Mouse (Mus musculus) limb, embryonic 10.5 days (tissue): ENCODE results near the gene Pctp. TPM values are rescaled to one million over a fixed set of nuclear protein-coding genes. Genes with fewer than 3 reads are reported as not detected.
A peak's percentile ranks its signal among the peaks of the same experiment; 100 is the strongest.

ENCODE experiments used
- DNase-seq: peaks from one replicate; pipeline ENCODE4 v3.0.0-alpha.2; 2017; ENCODE audit warnings: low spot score
- H3K27ac ChIP-seq: fragments of 300-500 bp; sonication (generic); 2 replicates; pipeline ENCODE4 v1.5.1; 2016; ENCODE audit warnings: mild to moderate bottlenecking
- H3K27me3 ChIP-seq: fragments of 300-500 bp; sonication (generic); 2 replicates; pipeline ENCODE4 v1.6.1; 2016; ENCODE audit warnings: low read depth, mild to moderate bottlenecking; ENCODE audit not compliant: poor library complexity, severe bottlenecking
- H3K36me3 ChIP-seq: fragments of 300-500 bp; sonication (generic); 2 replicates; pipeline ENCODE4 v1.6.1; 2016; ENCODE audit warnings: mild to moderate bottlenecking, moderate library complexity
- H3K4me1 ChIP-seq: fragments of 300-500 bp; sonication (generic); 2 replicates; pipeline ENCODE4 v1.6.1; 2016
- H3K4me3 ChIP-seq: fragments of 300-500 bp; sonication (generic); 2 replicates; pipeline ENCODE4 v1.5.1; 2016; ENCODE audit warnings: mild to moderate bottlenecking, moderate library complexity
- H3K9me3 ChIP-seq: fragments of 300-500 bp; sonication (generic); replicated peaks from 2 replicates; pipeline ENCODE4 v1.6.1; 2016; ENCODE audit warnings: mild to moderate bottlenecking
- WGBS: fragments of 180-500 bp; shearing (Covaris S2); methylation state at CpG from one replicate; pipeline ENCODE4 v1.1.7; 2016; 5-methylcytosine and 5-hydroxymethylcytosine counted together
- polyA plus RNA-seq: library from polyadenylated mRNA; unstranded; fragments of >200 nt; fragmentation: Nextera tagmentation; extraction: Ambion mirVana; gene quantifications from 2 replicates; pipeline ENCODE4 v1.2.1, GENCODE M21; 2016

The Pctp gene
- polyA plus RNA-seq, 1 experiment from 2014 or later, result 21.9 TPM

- DNase-seq, result no peak
- peaks cover 56% of the 10 kb centered on the region for H3K4me1 ChIP-seq
- H3K27me3 ChIP-seq, result peaks cover 33% of the 10 kb centered on the region
- 45% methylated on average over 13 of the region's 13 CpGs for WGBS
- peak within 1 kb of the TSS; percentile 48 for H3K4me3 ChIP-seq
- H3K9me3 ChIP-seq, result no peaks in the 10 kb centered on the region
- H3K27ac ChIP-seq, result peak within 1 kb of the TSS; percentile 43; the same call in 1 of the 2 replicates
- peaks cover under 1% of the 10 kb centered on the region; the same call in 1 of the 2 replicates for H3K36me3 ChIP-seq
These were observed 27.2 kb upstream of the Pctp start, which contains the start of gene Tmem100 for GRCm38 (mm10) chr11:90029841-90030398. Gene Tmem100 (plus strand): TSS chr11:90030348.

DNA sequence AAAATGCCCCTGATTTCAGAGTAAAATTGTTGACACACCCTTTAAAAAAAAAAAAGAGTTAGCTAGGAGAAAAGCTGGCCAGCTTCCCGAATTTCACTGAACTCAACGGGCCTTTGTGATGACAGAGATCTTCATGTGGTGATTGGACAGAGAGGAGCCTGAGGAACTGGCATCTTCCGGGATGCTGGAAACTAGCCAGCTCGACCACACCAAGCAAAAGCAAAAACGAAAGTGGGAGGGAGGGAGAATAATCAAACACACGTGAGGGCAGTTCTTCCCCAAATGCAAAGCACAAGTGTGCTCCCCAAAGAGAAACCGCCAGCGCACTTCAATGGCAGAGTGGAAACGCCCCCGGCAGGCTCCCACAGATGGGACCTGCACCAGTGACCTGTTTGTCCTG lies 26.7 kb upstream of the Pctp start:
- H3K4me3 ChIP-seq, result peak overlapping the region; percentile 48
- no peaks in the 10 kb centered on the region for H3K36me3 ChIP-seq
- H3K27ac ChIP-seq, result peak overlapping the region; percentile 34; the same call in 1 of the 2 replicates
- WGBS, result 42% methylated on average over 10 of the region's 10 CpGs
- H3K9me3 ChIP-seq, result no peaks in the 10 kb centered on the region
- peaks cover 56% of the 10 kb centered on the region for H3K4me1 ChIP-seq
- H3K27me3 ChIP-seq, result peaks cover 33% of the 10 kb centered on the region
- DNase-seq, result no peak

DNA sequence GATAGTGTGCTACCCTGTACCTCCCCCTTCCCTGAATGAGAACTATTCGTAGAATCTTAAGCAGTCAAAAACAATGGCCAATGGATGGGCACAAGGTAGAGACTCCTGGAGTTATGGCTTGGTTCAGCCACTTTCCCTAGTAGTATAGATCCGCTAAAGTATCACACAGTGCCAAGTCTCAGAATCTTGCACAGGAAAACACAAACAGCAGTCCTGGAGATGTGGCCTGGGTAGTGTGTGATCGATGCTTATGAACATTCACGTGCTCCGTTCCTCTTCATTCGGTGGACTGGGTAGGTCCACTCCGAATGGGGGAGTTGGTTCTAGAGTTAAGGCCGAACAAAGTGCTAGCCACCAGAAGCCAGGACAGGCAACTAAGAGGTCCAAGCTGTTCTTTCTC lies 26.1 kb upstream of the Pctp start:
- Histone ChIP-seq H3K4me3 (no peak overlapping the region), H3K27me3 (peaks cover 33% of the 10 kb centered on the region), H3K4me1 (peaks cover 56% of the 10 kb centered on the region), H3K36me3 (no peaks in the 10 kb centered on the region), H3K9me3 (no peaks in the 10 kb centered on the region), H3K27ac (no peak overlapping the region)
- no peak for DNase-seq
- 90% methylated on average over 8 of the region's 8 CpGs for WGBS

DNA sequence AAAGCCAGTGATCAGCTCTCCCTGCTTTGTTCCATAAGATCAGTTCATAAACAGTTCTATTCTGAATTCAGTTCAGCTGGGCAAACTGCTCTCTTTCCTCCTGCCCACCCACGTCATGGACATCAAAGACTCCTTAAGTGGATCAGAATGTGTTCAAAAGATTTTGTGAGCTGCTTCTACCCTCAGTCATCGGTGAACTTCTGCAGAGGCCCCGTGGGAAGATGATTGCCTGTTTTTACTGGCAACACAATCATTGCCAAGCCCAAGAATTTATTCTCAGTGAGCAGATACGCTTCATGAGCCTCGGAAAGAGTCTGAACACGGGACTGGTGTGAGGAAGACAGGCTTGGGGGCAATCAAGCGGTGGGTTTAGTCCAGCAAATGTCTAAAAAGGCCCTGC lies 24.5 kb upstream of the Pctp start:
- no peak overlapping the region for H3K4me3 ChIP-seq
- H3K27ac ChIP-seq, result no peak overlapping the region
- H3K9me3 ChIP-seq, result no peaks in the 10 kb centered on the region
- WGBS, result 46% methylated on average over 7 of the region's 7 CpGs
- peaks cover 22% of the 10 kb centered on the region for H3K27me3 ChIP-seq
- peaks cover 46% of the 10 kb centered on the region for H3K4me1 ChIP-seq
- H3K36me3 ChIP-seq, result no peaks in the 10 kb centered on the region
- DNase-seq, result no peak

GRCm38 (mm10) chr11:90026802-90027174 lies 24.1 kb upstream of the Pctp start:
- peaks cover 17% of the 10 kb centered on the region for H3K27me3 ChIP-seq
- no peak for DNase-seq
- H3K9me3 ChIP-seq, result no peaks in the 10 kb centered on the region
- WGBS, result 67% methylated on average over 5 of the region's 5 CpGs
- no peaks in the 10 kb centered on the region for H3K36me3 ChIP-seq
- H3K27ac ChIP-seq, result 0 out of 2 replicates have a peak overlapping the region, but pooled peaks have one; percentile 9
- H3K4me3 ChIP-seq, result no peak overlapping the region
- H3K4me1 ChIP-seq, result peaks cover 44% of the 10 kb centered on the region

- no peaks in the 10 kb centered on the region for H3K36me3 ChIP-seq
- WGBS, result 66% methylated on average over 14 of the region's 14 CpGs
- H3K4me1 ChIP-seq, result peaks cover 38% of the 10 kb centered on the region
- no peak for DNase-seq
- H3K27ac ChIP-seq, result peak overlapping the region; percentile 42; the same call in 1 of the 2 replicates
- H3K9me3 ChIP-seq, result no peaks in the 10 kb centered on the region
- peaks cover 11% of the 10 kb centered on the region; the same call in 1 of the 2 replicates for H3K27me3 ChIP-seq
- no peak overlapping the region for H3K4me3 ChIP-seq
These were observed 23.5 kb upstream of the Pctp start for GRCm38 (mm10) chr11:90025891-90026801.

- Histone ChIP-seq H3K4me3 (no peak overlapping the region), H3K9me3 (no peaks in the 10 kb centered on the region), H3K36me3 (no peaks in the 10 kb centered on the region), H3K27ac (no peak overlapping the region), H3K27me3 (0 out of 2 replicates have a peak, but pooled peaks cover 4% of the 10 kb centered on the region), H3K4me1 (peaks cover 6% of the 10 kb centered on the region; the same call in 1 of the 2 replicates)
- DNase-seq, result no peak
- 23% methylated on average over 7 of the region's 7 CpGs for WGBS
These were observed 16.5 kb upstream of the Pctp start for GRCm38 (mm10) chr11:90019161-90019560.

GRCm38 (mm10) chr11:90015281-90015680 lies 12.6 kb upstream of the Pctp start:
- WGBS, result 62% methylated on average over 7 of the region's 7 CpGs
- Histone ChIP-seq H3K27ac (no peak overlapping the region), H3K36me3 (no peaks in the 10 kb centered on the region), H3K27me3 (0 out of 2 replicates have a peak, but pooled peaks cover 4% of the 10 kb centered on the region), H3K4me3 (no peak overlapping the region), H3K4me1 (peaks cover 6% of the 10 kb centered on the region; the same call in 1 of the 2 replicates), H3K9me3 (no peaks in the 10 kb centered on the region)
- DNase-seq, result no peak

DNA sequence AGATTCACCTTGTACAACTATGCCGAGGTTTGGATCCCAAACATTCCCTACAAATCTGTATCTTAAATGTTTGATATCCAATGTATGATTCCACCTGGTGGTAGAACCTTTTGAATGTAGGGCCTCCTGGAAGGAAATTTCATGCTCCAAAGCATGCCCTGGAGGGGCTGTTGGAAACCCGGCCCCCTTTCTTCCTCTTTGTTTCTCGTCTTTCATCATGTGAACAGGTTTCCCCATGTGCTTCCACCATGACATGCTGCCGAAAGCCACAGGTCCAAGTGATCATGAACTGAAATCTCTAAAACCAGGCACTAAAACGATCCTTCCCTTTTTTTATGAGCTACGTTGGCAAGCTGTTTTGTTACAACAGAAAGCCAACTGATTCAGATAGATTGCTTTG lies 11.0 kb upstream of the Pctp start:
- no peak overlapping the region for H3K27ac ChIP-seq
- no peak overlapping the region for H3K4me3 ChIP-seq
- H3K27me3 ChIP-seq, result 0 out of 2 replicates have a peak, but pooled peaks cover 13% of the 10 kb centered on the region
- no peaks in the 10 kb centered on the region for H3K9me3 ChIP-seq
- WGBS, result 91% methylated on average over 6 of the region's 6 CpGs
- H3K36me3 ChIP-seq, result no peaks in the 10 kb centered on the region
- peaks cover 7% of the 10 kb centered on the region for H3K4me1 ChIP-seq
- DNase-seq, result no peak

GRCm38 (mm10) chr11:90007791-90008531 lies 5.3 kb upstream of the Pctp start:
- Histone ChIP-seq H3K4me1 (peaks cover 22% of the 10 kb centered on the region), H3K9me3 (no peaks in the 10 kb centered on the region), H3K4me3 (no peak overlapping the region), H3K27ac (no peak overlapping the region), H3K36me3 (no peaks in the 10 kb centered on the region), H3K27me3 (peaks cover 15% of the 10 kb centered on the region; the same call in 1 of the 2 replicates)
- DNase-seq, result no peak
- WGBS, result 11% methylated on average over 7 of the region's 7 CpGs

DNA sequence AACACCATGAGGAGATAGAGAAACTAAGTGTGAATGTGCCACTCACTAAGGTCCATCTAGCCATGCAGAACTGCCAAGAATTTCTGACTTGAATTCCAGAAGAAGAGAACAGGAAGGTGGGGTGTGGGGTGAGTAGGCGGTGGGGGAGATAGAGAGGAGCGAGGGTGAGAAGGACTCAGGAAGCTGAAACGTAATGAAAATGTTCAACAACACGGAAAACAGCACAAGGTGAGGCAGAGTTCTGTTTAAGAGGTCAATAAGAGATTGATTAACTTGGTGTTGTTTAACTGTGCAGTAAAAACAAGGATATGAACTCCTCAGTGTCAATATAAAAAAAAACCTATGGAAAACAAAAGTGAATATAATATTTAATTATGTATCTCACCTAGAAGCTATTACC lies 3.4 kb upstream of the Pctp start:
- 54% methylated on average over 4 of the region's 4 CpGs for WGBS
- Histone ChIP-seq H3K9me3 (no peaks in the 10 kb centered on the region), H3K27me3 (peaks cover 15% of the 10 kb centered on the region; the same call in 1 of the 2 replicates), H3K4me1 (peaks cover 34% of the 10 kb centered on the region), H3K4me3 (no peak overlapping the region), H3K36me3 (no peaks in the 10 kb centered on the region), H3K27ac (no peak overlapping the region)
- no peak for DNase-seq

GRCm38 (mm10) chr11:90003386-90003785 lies 692 bp upstream of the Pctp start:
- WGBS, result 90% methylated on average over 4 of the region's 4 CpGs
- Histone ChIP-seq H3K4me1 (peaks cover 30% of the 10 kb centered on the region), H3K4me3 (0 out of 2 replicates have a peak overlapping the region, but pooled peaks have one; percentile 69), H3K27ac (no peak overlapping the region), H3K27me3 (peaks cover 5% of the 10 kb centered on the region; the same call in 1 of the 2 replicates), H3K36me3 (no peaks in the 10 kb centered on the region), H3K9me3 (no peaks in the 10 kb centered on the region)
- no peak for DNase-seq
